Mouse (Mus musculus): ENCODE results near the gene Hhat.

- no peak for TF ChIP-seq GATA2 (IDR thresholded peaks at IDR 0.05; ENCODE audit: borderline replicate concordance, low read depth, low read length)
- TF ChIP-seq CTCF (IDR thresholded peaks at IDR 0.05; ENCODE audit: low read depth, low read length), result no peak
- no peak for TF ChIP-seq TAL1 (conservative IDR thresholded peaks at IDR 0.05; ENCODE audit: low read depth, low read length)
- TF ChIP-seq GATA1 (IDR thresholded peaks at IDR 0.05; ENCODE audit: borderline replicate concordance, low read length), result no peak
Observed at GRCm38 (mm10) chr1:192544091-192544490, 226.9 kb downstream of the Hhat start.

Data from G1E (cell line).